Mouse (Mus musculus) liver, embryonic 14.5 days (tissue): ENCODE measurements around the gene Timeless.

Experiments used
- CTCF ChIP-seq: IDR thresholded peaks from 2 replicates; pipeline ENCODE4 v1.5.1; 2016; ENCODE audit warnings: antibody characterized with exemption, low read depth, control low read depth
- EP300 ChIP-seq: IDR thresholded peaks from 2 replicates; pipeline ENCODE4 v1.6.1; 2016; ENCODE audit warnings: antibody characterized with exemption, low read depth

DNA sequence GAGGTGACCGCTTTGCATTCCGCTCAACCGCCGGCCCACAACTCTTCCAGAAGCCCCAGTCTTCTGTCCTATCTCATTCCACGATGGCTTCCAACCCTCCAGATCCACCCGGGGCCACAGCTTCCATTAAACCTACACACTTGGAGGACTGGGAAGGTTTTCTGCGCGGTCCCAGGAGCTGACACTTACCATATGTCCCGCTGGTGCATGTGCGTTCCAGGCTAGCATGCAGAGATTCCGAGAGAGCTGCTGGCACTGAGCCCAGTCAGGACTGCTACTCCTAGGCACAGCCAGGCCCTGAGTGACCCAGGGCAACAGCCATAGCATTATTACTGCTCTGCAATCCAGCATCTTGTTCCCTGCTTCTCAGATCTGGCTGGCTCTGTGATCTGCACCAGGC is 65.8 kb downstream of the Timeless start:
- TF ChIP-seq CTCF (no peak), EP300 (no peak)
